Mouse (Mus musculus) megakaryocyte-erythroid progenitor cell, adult 5-6 weeks (primary cell): Measurements from ENCODE around the gene Vrk2. TPM values are rescaled to one million over a fixed set of nuclear protein-coding genes. Genes with fewer than 3 reads are reported as not detected.

ENCODE experiments used
- ATAC-seq: replicated peaks from 2 replicates; pipeline ENCODE4 v1.8.0; 2016; ENCODE audit warnings: mild to moderate bottlenecking, inconsistent platforms; ENCODE audit not compliant: severe bottlenecking, poor library complexity, low FRiP score, low TSS enrichment
- total RNA-seq, 2 experiments: library from RNA; stranded (forward) in 1 of 2; stranded (reverse) in 1 of 2; fragments of 200-1000, 215-1000 nt in 1 of 2; fragments of >200 nt in 1 of 2; fragmentation: Nextera tagmentation in 1 of 2; gene quantifications; 2 replicates each; pipeline ENCODE4 v1.2.3; 2014 to 2017

Vrk2 gene
- total RNA-seq (2014; fragmentation: Nextera tagmentation) (18.0 and 24.7 TPM in 2 replicates), total RNA-seq (2017) (27.8 and 50.5 TPM in 2 replicates)

- peak; percentile 97 for ATAC-seq
Observed at GRCm38 (mm10) chr11:26593061-26594059, at the start of gene Vrk2, which contains the start of gene Gm6899. Gene Vrk2, minus strand, starts transcription at chr11:26593999. Gene Gm6899, plus strand, starts transcription at chr11:26593241.

GRCm38 (mm10) chr11:26642141-26642540 lies 48.3 kb upstream of the Vrk2 start:
- no peak; the same call in 1 of the 2 replicates for ATAC-seq

GRCm38 (mm10) chr11:26640314-26640785 lies 46.6 kb upstream of the Vrk2 start:
- ATAC-seq = peak; percentile 87

GRCm38 (mm10) chr11:26636239-26636638 lies 42.4 kb upstream of the Vrk2 start:
- no peak for ATAC-seq

- no peak for ATAC-seq
Observed at GRCm38 (mm10) chr11:26622727-26623126, 28.9 kb upstream of the Vrk2 start.

GRCm38 (mm10) chr11:26618475-26619223 lies 24.9 kb upstream of the Vrk2 start:
- ATAC-seq = no peak

GRCm38 (mm10) chr11:26608795-26609194 lies 15.0 kb upstream of the Vrk2 start:
- no peak for ATAC-seq

GRCm38 (mm10) chr11:26604061-26604655 lies 10.4 kb upstream of the Vrk2 start:
- ATAC-seq = peak; percentile 78

GRCm38 (mm10) chr11:26601571-26602175 lies 7.9 kb upstream of the Vrk2 start:
- no peak for ATAC-seq

- no peak for ATAC-seq
Observed at GRCm38 (mm10) chr11:26600692-26601091, 6.9 kb upstream of the Vrk2 start.

- peak; percentile 49; the same call in 1 of the 2 replicates for ATAC-seq
Observed at GRCm38 (mm10) chr11:26598876-26599275, 5.1 kb upstream of the Vrk2 start.

GRCm38 (mm10) chr11:26597761-26598160 lies 4.0 kb upstream of the Vrk2 start:
- ATAC-seq = no peak

GRCm38 (mm10) chr11:26597145-26597544 lies 3.3 kb upstream of the Vrk2 start:
- ATAC-seq = no peak

GRCm38 (mm10) chr11:26596186-26596585 lies 2.4 kb upstream of the Vrk2 start:
- no peak for ATAC-seq

GRCm38 (mm10) chr11:26594487-26594886 lies 688 bp upstream of the Vrk2 start:
- no peak for ATAC-seq

- peak; percentile 10 for ATAC-seq
Observed at GRCm38 (mm10) chr11:26592395-26593053, 1.3 kb downstream of the Vrk2 start.

GRCm38 (mm10) chr11:26587184-26587524 lies 6.6 kb downstream of the Vrk2 start:
- peak; percentile 38 for ATAC-seq

GRCm38 (mm10) chr11:26586367-26587183 lies 7.2 kb downstream of the Vrk2 start:
- ATAC-seq = peak; percentile 53
